Mouse (Mus musculus) layer of hippocampus, postnatal 36 days (tissue): ENCODE data around the gene ccdc198. TPM values are rescaled to one million over a fixed set of nuclear protein-coding genes. Genes with fewer than 3 reads are reported as not detected.
A peak's percentile ranks its signal among the peaks of the same experiment; 100 is the strongest.
"Not testable (repeated sequence)": the region's sequence is repeated elsewhere in the genome, so short reads cannot be mapped to it uniquely, and the experiment has no call there.

ENCODE experiments used
- DNase-seq, 2 experiments: peaks; one replicate each; pipeline ENCODE4 v3.0.0; 2022
- total RNA-seq, 2 experiments: library from RNA; stranded (reverse); gene quantifications; 2 replicates each; pipeline ENCODE4 v1.2.3; 2021

Gene ccdc198
- total RNA-seq: not detected

DNA sequence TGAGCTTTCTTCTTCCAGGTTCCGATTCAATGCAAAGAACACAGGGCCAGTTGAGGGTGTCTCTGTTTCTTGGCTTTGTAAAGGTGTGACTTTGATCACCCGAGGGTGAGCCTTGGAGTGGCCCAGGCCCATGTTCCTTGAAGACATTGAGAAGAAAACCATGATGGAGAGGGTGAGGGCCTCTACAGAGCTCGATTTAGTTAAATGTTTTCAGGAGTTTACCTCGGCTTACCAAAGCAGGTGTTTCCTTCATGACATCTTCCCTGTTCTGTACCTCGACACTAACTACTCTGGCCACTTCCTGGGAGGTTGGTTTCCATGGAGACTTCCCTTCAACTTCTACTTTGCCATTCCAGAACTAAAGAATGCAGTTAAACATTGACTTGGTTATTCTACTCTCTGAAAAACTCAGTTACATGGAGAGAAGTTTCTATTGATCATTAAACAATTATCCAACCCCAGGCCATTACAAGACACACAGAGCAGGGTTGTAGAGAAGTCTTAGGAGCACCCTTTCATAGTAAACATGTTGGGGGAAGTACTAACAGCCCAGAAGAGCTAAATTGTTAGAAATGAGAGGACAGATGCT, at the start of gene ccdc198:
TSS of gene ccdc198 (minus strand) at position 349 of the 589 bp plus-strand sequence.
- DNase-seq: no peak

DNA sequence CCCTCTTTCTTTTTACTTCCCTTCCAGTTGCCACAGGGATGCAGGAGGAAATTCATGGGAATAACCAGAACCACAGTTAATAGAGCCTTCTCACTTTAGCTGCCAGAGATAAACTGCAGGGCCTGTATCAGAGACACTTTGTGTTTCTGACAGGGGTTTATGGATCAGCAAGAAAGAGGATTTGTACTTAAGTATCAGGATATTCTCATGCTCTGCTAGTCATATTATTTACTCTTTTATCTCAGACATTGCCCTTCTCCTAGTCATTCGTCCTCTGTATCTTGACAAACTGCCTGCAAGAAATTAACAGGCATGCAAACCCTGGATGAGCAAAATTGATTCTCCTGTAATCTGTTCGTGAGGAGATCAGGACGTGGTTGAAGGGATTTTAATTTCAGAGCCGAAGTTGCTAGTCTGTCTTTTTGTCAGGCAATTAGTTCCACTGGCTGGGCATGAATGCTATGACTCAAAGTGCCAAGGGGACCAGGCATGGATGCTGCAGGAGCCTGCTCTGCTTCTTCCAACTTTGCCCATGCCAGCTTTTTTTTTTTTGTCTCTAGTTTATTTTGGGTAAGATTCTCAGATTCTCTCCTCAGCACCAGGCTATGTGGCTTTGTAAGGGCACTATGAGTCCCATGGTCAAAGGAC, 48.7 kb upstream of the ccdc198 start:
- no peak for DNase-seq

DNA sequence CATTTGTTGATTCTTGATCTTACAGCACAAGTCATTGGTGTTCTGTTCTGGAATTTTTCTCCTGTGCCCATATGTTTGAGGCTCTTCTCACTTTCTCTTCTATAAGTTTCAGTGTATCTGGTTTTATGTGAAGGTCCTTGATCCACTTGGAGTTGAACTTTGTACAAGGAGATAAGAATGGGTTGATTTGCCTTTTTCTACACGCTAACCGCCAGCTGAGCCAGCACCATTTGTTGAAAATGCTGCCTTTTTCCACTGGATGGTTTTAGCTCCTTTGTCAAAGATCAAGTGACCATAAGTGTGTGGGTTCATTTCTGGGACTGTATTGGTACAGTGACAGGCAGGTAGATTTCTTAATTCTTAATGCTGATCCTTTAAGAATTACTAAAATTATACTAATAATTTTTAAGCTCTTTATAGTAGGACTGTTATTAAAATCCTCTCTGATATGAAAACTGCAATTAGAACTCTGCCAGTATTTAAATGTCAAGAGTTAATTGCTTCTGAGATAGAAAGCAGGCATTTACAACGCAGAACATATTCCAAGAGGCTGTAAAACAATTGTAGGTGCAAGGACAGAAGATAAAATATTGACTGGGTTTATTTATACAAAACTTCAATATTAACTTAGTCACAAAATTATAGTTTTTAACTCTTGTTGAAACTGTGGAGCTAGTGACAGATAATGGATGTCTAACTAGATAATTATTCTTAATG, 44.9 kb upstream of the ccdc198 start:
- DNase-seq: no peak

DNA sequence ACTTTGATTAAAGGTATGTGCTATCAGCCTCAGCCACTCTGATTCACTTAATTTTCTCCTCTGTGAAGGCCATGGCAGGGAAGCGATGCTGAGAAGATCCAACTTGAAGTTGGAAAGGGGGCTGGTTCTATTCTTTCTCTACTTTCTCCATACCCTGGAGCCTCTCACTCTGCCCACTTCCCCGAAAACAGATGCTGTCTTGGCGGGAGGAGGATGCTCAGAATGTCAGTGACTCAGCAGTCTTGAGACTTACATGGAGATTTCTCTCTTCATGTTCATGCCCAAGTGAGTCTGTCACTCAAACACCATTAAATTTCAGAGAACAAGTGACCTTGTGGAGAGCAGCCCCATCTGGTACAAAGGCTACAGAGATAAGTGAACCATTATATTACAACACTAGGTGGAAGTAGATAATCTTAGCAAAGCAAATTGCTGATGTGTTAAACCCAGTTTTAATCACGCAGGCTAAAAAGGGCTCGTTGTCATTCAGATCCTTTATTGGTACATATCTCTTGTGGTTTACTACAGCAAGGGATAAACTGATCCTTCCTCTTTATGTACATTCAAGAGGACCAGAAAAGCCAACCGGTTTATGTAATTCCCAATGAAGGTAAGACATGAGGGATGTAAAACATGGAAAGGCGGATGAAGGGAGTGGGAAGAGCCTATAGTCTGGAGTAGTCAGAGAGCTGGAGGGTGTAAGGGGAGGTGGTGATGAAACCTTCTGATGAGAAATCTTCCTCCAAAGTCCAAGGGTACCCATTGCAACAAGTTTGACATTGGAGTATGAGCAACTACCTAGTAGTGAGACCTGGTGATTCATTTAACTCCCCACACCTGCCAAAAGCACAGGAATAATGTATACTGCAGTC, 38.7 kb upstream of the ccdc198 start:
- DNase-seq: no peak

DNA sequence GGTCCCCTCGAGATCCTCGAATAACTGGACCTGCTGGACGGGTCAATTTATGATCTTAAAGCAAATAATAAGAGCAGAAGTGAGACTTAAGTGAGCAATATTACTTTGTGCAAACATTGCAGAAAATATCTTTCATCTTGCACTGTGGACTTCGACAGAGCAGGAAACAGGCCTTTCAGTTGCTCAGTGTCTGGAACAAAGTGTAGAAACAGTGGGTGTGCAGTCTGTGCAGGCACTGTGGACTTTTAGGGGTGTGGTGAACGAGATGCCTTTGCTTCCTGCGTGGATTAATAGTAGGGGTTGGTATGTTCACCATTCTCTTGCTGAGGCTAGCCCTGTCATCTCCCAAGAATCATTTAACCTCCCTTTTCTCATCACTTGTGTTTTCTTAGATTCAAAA, 33.6 kb upstream of the ccdc198 start:
- DNase-seq: no peak

DNA sequence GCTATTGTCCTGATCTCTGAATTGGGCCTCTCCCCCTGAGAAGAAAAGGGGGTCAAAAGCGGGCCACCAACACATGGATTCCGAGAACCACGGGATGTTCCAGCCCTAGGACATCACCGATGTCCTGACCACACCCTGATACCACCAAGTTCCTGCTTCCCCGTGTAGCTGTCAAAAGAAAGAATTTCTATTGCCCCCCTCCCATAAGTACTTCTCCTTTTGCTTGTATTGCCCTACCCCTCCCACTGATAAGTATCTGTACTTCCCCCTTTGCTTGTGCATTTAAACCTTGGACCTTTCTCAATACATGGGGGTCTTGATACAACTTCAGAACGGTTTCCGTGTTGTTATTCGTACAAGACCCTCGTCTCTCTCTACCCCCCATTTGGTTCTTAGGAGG, 33.2 kb upstream of the ccdc198 start:
- not testable (repeated sequence) for DNase-seq

DNA sequence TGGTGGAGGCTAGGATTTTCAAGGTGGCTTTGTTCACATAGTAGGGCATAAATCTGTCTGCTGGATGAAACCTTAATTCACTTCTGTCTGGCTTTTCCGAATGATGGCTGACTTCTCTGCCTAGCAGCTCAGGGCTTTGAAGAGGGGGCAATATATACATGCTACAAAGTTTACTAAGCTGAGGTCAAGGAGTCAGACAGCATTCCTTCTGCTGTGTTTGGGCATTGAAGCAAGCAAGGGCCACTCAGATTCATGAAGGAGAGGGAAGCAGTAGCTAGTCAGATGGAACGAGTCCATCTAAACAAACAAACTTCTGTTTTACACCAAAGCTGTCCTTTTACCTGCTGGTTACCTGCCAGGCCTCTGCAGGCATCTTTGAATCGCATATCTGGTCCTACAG, 32.4 kb upstream of the ccdc198 start:
- DNase-seq: no peak

DNA sequence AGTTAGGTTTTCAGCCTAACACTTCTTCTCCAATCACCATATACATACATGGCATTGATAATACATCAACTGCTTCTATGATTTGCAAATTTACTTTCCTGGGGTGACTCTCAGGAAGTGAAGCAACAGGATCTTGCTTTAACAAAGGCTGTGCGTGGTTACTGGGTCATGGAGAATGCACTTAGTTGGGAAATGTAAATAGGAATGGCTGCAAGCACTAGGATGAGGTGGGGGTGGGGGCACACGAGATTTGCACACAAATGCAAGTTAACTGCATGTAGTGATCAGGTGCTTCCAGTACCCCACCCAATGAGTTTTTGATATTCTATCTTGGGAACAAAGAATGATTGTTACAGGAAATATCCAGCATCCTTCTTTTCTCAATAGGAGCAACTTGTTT, 30.1 kb upstream of the ccdc198 start:
- DNase-seq: no peak

DNA sequence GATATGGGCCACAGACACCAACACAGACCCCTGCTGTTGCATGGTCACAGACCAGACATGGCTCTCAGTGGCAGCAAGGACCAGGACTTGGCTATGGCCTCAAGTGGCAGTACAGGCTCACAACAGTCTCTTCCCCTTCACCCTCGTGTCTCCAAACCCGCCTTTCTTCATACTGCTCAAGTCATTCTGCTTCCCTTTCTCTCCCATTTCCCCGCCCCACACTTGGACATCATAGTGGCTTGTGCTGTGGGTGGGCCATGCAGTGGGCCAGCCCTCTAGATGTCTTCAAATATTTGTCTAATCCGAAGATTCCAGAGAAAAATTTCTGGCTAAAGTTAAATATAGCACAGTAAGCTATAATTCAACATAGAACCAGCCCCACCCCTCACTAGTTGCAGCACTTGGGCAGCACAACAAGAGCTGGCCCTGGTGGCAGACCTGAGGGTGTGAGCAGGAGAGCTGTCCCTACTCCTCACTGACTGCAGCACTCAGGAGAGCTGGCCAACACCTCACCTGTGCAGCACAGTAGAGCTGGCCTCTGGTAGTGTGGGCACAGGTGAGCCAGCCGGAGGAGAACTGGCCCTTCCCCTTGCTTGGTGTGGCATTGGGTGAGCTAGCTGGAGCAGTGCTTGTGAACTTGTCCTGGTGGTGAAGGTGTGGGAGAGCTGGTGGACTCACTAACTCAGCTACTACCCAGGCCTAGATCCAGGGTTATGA, 20.2 kb upstream of the ccdc198 start:
- no peak for DNase-seq

DNA sequence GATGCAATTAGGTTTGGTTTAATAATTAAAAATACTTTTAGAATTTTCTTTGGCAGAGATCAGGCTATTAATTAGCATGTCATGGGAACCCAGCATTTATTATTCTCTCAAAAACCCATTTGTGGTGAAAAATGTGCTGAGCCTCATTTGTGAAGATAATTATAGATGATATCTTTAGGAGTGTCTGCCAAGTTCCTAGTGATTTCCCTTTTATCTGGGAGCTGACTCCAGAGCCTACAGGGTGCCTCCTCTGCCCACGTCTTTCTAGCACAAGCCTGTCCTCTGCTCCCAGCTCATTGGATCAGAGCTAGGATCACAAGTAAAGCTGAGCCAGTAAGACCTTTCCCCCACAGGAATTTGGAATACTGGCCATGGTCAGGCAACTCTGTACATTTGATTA, 3.8 kb downstream of the ccdc198 start:
- no peak for DNase-seq

DNA sequence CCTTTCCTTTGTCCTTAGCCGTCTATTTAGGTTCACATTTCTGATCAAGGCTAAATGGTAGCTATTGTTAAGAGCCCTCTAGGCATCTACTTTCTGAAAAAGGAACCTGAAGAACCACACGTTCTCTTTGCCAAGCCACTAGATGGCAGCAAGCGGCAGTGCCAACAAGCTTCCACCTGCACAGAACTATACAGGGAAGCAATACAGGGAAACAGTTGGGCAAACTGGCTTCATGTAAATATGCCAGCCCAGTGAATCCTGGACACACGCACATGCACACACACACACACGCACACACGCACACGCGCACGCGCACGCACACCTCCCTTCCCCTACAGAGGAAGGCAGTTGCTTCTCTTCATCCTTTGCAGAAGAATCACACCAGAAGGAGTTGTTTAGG, 7.1 kb downstream of the ccdc198 start:
- peak; percentile 47 to 55 for DNase-seq

DNA sequence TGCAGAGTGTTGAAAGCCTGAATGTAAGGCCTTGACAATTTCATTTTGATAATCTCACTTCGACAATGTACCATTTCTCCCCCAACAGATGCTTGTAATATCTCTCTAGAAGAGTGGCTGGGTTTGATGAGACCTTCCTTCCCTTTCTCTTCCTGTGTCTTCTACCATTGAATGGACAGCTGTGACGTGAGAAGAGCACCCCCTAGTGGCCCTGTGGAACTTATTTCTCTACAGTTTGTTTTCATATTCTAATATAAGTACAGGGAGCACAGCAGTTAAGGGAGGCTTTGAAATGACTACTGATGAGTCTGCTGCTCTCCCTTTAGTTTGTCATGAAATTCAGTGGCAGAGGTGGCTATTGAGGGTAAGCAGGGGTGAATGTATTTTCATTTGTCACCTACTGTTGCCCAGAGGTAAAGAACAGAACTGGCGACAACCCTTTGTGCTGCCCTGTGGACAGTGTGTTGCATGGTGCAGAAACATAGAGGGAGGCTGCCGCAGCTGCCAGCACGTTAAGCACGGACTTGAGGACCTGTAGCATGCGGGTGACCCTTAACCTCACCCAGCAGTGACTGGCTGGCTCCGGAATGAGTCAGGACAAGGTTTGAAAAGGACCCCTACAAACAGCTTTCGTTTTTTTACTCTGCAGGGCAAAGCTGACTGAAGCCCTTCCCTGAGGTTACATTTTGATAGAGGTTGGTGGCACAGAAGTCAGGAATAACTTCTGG, 10.3 kb downstream of the ccdc198 start:
- DNase-seq: no peak

DNA sequence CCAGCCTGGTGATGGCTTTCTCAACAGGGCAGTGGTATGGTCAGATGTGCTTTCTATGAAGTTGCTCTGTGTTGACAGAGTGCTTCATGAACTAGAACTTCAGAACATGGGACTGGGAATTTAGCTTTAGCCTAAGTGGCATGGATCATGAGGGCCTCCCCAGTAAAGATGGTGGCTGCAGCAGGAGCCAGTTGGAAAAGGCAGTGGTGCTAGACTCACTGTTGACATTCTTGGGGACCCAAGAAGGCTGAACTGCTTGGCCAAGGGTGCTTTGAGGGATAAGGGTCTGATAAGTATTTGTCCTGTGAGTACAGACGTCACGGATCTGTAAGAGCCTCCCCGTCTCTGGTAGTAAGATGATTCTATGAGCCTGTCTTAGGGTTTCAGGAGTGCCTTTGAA, 13.4 kb downstream of the ccdc198 start:
- DNase-seq: no peak

DNA sequence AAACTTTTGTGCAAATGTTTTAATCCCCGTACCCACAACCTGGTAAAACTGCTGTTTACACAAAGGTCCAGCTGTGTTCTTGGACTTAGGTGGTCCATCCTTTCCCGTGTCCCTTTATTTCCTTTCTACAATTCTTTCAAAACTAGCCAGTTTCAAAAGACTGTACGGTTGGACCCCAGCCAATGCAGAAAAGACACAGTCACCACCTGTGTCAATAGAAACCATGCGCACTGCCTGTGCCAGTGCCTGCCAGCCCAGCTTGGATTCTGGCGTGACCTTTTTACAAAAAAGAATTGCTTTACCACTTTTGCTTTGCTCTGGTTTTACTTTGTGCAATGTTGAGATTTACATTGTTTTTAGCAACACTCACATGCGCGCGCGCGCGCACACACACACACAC, 18.3 kb downstream of the ccdc198 start:
- no peak for DNase-seq

DNA sequence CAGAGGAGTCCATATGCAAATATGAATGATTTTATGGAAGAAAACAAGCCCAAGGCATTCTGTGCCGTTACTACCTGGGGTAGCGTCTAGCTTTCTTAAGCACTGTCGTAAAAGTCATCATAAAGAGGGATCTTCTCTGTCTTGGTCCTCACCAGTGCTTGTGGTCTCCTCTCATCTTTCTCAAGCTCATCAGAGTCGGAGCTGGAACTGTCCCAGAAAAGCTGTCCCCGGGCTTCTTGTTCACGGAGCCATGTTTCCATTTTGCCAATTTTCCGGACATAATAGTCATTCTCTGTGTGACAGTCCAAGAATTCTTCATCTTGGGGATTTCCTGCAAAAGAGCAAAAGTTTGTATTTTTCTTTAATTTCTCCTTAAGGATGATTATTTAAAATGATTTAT, 18.8 kb downstream of the ccdc198 start:
- DNase-seq: no peak

DNA sequence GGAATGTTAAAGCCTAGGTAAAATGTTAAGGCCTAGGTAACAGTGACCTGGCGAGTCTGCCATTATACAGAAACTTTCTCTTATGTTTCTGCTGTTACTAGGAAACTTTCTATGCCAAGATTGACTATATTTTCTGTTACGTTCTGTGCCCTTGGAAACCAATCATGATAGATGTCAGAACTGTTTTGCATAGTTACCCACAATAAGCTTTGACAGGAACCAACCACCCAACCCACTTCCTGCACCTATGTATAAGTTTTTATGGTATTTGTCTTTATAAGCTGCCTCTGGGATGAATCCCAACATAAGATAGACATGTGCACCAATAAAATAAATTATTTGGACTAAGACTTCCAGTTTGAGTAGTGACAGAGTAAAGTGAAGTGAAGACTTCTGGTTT, 23.5 kb downstream of the ccdc198 start:
- DNase-seq: no peak

DNA sequence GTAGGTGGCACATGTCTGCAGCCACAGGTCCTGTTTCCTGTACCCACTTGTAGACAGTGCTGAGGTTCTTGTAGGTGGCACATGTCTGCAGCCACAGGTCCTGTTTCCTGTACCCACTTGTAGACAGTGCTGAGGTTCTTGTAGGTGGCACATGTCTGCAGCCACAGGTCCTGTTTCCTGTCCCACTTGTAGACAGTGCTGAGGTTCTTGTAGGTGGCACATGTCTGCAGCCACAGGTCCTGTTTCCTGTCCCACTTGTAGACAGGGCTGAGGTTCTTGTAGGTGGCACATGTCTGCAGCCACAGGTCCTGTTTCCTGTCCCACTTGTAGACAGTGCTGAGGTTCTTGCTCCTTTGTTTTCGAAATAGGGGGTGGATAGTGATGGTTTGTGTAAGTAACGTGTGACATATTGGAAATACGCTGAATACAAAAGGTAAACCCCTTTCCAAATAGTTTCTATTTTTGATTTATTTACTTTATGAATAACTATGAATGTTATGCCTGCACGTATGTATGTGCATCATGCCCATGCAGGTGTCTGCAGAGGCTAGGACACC, 25.7 kb downstream of the ccdc198 start:
- not testable (repeated sequence) for DNase-seq

DNA sequence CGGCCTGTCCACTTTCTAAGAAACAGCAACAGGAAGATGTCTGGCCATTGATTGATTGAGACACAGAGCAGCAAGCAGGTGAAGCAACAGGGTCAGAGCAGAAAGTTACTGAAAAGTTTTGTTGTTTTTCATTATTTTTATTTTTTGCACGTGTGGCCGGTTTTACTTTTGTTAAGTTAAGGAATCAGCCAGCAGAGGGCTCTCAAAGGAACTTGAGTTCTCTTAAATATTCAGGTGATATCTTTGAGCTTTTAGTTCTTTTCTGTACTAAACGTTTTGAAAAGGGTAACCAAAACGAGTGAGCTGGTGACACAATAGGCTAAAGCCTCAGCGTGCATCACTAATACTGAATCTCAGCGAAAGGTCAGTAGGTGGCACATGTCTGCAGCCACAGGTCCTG, 26.6 kb downstream of the ccdc198 start:
- no peak for DNase-seq

DNA sequence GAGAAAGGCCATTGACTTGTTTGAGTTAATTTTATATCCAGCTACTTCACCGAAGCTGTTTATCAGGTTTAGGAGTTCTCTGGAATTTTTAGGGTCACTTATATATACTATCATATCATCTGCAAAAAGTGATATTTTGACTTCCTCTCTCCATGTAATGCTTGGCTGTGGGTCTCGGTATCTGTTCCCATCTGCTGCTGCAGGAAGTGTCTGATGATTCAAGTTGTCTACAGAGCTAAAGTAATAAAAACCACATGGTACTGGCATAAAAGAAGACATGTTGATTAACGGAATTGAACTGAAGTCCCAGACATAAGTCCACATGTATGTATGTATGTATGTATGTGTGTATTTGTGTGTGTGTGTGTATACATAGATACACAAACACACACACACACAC, 35.1 kb downstream of the ccdc198 start:
- not testable (repeated sequence) for DNase-seq

DNA sequence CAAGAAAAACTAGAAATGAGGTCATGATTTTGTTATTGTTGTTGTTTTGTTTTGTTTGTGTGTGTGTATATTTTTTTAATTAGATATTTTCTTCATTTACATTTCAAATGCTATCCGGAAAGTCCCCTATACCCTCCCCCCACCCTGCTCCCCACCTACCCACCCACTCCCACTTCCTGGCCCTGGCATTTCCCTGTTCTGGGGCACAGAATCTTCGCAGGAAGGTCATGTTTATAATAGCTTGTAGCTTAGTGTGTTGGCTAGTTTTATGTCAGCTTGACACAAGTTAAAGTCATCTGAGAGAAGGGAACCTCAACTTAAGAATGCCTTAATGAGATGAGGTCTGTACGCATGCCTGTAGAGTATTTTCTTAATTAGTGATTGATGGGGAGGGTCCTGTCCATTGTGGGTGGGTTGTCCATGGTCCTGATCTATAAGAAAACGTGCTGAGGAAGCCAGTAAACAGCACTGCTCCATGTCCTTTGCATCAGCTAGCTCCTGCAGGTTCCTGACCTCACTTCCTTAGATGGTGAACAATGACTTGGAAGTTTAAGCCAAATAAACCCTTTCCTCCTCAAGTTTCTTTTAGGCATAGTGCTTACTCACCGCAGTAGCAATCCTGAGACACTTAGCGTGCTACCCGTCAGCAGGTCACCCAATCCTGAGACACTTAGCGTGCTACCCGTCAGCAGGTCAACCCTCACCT, 44.0 kb downstream of the ccdc198 start:
- DNase-seq: no peak
